Mouse (Mus musculus) ES-E14 (cell line): ENCODE results near the gene Srpk2. TPM values are rescaled to one million over a fixed set of nuclear protein-coding genes. Genes with fewer than 3 reads are reported as not detected.
"Not testable (repeated sequence)": the region's sequence is repeated elsewhere in the genome, so short reads cannot be mapped to it uniquely, and the experiment has no call there.

ENCODE experiments used
- DNase-seq: peaks from one replicate; pipeline ENCODE4 v3.0.0-alpha.2; 2013; ENCODE audit warnings: low read depth, low spot score
- H3K27ac ChIP-seq: 2 replicates; pipeline ENCODE4 v1.5.1; 2012; ENCODE audit warnings: low read depth, mild to moderate bottlenecking, low read length, moderate library complexity, mixed read lengths; ENCODE audit not compliant: poor library complexity, insufficient read depth, severe bottlenecking
- H3K36me3 ChIP-seq: 2 replicates; pipeline ENCODE4 v1.6.1; 2012; ENCODE audit warnings: mild to moderate bottlenecking, low read length, moderate library complexity, mixed read lengths; ENCODE audit not compliant: control insufficient read depth, poor library complexity, insufficient read depth, severe bottlenecking
- H3K4me1 ChIP-seq, 2 experiments: fragments of 150-350 bp in 1 of 2; sonication (generic) in 1 of 2; 2 replicates each; pipeline ENCODE4 v1.6.1; 2012; ENCODE audit warnings: low read length in 2 of 2, mild to moderate bottlenecking in 1 of 2, mixed read lengths in 1 of 2; ENCODE audit not compliant: control insufficient read depth in 2 of 2, insufficient read depth in 2 of 2, poor library complexity in 1 of 2
- H3K4me3 ChIP-seq, 2 experiments: fragments of 150-350 bp in 1 of 2; sonication (generic) in 1 of 2; 2 replicates each; pipeline ENCODE4 v1.5.1; 2012; ENCODE audit warnings: low read length in 2 of 2, low read depth in 1 of 2, mild to moderate bottlenecking in 1 of 2, mixed read lengths in 1 of 2; ENCODE audit not compliant: insufficient read depth in 1 of 2, poor library complexity in 1 of 2, severe bottlenecking in 1 of 2
- H3K9ac ChIP-seq: 2 replicates; pipeline ENCODE4 v1.6.1; 2012; ENCODE audit warnings: low read depth, mild to moderate bottlenecking, low read length, mixed read lengths; ENCODE audit not compliant: poor library complexity, insufficient read depth, severe bottlenecking
- H3K9me3 ChIP-seq: fragments of 150-350 bp; sonication (generic); 2 replicates; pipeline ENCODE4 v1.6.1; 2012; ENCODE audit warnings: low read depth, mild to moderate bottlenecking, low read length; ENCODE audit not compliant: control insufficient read depth, insufficient read depth
- CHD2 ChIP-seq: IDR thresholded peaks from 2 replicates; pipeline ENCODE4 v1.6.1; 2014; ENCODE audit warnings: mild to moderate bottlenecking, low read depth, low read length, inconsistent platforms
- HCFC1 ChIP-seq: IDR thresholded peaks from 2 replicates; pipeline ENCODE4 v1.6.1; 2012; ENCODE audit warnings: low read length, inconsistent platforms, borderline replicate concordance; ENCODE audit not compliant: insufficient read depth
- MAFK ChIP-seq: IDR thresholded peaks from 2 replicates; pipeline ENCODE4 v1.6.1; 2014; ENCODE audit warnings: mild to moderate bottlenecking, low read depth, low read length, inconsistent platforms; ENCODE audit not compliant: insufficient read depth
- ZC3H11A ChIP-seq: IDR thresholded peaks from 2 replicates; pipeline ENCODE4 v1.6.1; 2012; ENCODE audit warnings: low read depth, mild to moderate bottlenecking, inconsistent platforms, low read length, borderline replicate concordance
- ZNF384 ChIP-seq: IDR thresholded peaks from 2 replicates; pipeline ENCODE4 v1.6.1; 2012; ENCODE audit warnings: low read depth, low read length, inconsistent platforms
- in situ Hi-C, 2 experiments: fragments of 600-800 bp; cut with MboI; formaldehyde crosslinking; loops; one replicate each; pipeline ENCODE4 v1.15.1; 2025; ENCODE audit warnings: low sequenced_read_pairs in 2 of 2, inconsistent platforms in 1 of 2; ENCODE audit not compliant: unreplicated experiment in 2 of 2
- total RNA-seq: library from RNA; depleted of rRNA; stranded (reverse); fragments of 300-350 nt; gene quantifications from 2 replicates; pipeline ENCODE4 v1.2.3, GENCODE M21; 2012

The Srpk2 gene
- total RNA-seq, 1 experiment, result 23.3 TPM

GRCm38 (mm10) chr5:23473098-23473873, 211.1 kb downstream of the Srpk2 start:
- Histone ChIP-seq H3K4me1 (no peaks in the 10 kb centered on the region), H3K4me3 (no peak overlapping the region), H3K9me3 (no peaks in the 10 kb centered on the region), H3K9ac (no peak overlapping the region), H3K36me3 (peaks cover 3% of the 10 kb centered on the region; the same call in 1 of the 2 replicates), H3K27ac (no peak overlapping the region)
- in situ Hi-C loops, result no loop called here
- TF ChIP-seq ZC3H11A, result no peak
- DNase-seq, result no peak

- Histone ChIP-seq H3K36me3 (no peaks in the 10 kb centered on the region), H3K9ac (no peak overlapping the region), H3K9me3 (no peaks in the 10 kb centered on the region), H3K4me1 (no peaks in the 10 kb centered on the region), H3K4me3 (no peak overlapping the region), H3K27ac (no peak overlapping the region)
- in situ Hi-C loops, result no loop called here
- no peak for DNase-seq
- no peak for TF ChIP-seq CHD2
- no peak for TF ChIP-seq ZC3H11A
- TF ChIP-seq ZNF384, result no peak
- no peak for TF ChIP-seq MAFK
- no peak for TF ChIP-seq HCFC1
These were observed 217.9 kb downstream of the Srpk2 start for GRCm38 (mm10) chr5:23466546-23466945.

DNA sequence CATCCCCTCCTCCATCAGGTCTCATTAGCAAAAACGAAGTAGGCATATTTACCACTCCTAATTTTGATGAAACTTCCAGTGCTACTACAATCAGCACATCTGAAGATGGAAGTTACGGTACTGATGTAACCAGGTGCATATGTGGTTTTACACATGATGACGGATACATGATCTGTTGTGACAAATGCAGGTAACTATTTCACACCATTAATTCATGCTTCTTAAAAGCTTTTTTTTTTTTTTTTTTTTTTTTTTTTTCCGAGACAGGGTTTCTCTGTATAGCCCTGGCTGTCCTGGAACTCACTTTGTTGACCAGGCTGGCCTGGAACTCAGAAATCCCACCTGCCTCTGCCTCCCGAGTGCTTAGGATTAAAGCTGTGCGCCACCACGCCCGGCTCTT, 219.7 kb downstream of the Srpk2 start:
- Histone ChIP-seq H3K36me3 (no peaks in the 10 kb centered on the region), H3K4me1 (no peaks in the 10 kb centered on the region), H3K9ac (no peak overlapping the region), H3K4me3 (no peak overlapping the region), H3K9me3 (no peaks in the 10 kb centered on the region), H3K27ac (no peak overlapping the region)
- DNase-seq, result no peak
- in situ Hi-C loops, result no loop called here
- TF ChIP-seq HCFC1 (no peak), MAFK (no peak), ZC3H11A (no peak), ZNF384 (0 out of 2 replicates have a peak, but pooled peaks have one; percentile 44), CHD2 (no peak)

DNA sequence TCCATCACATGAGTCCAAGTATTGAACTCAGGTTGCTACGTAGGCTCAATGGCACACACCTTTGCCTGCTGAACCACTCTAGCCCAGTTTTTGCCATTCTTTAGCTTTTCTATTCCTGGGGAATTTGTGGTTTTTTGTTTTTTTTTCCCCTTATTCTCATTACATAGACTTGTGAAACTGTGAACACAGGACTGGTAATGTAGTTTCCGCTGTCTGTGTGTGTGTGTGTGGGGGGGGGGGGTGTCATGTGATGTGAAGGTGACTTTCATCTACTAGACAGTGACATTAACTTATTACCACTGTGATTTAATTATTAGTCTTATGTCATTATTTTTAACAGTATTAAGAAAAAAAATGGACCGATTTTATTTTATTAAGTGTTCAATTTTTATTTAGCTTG, 220.2 kb downstream of the Srpk2 start:
- no peak for DNase-seq
- H3K27ac ChIP-seq, result no peak overlapping the region
- in situ Hi-C loops, result no loop called here
- H3K4me1 ChIP-seq, result no peaks in the 10 kb centered on the region
- TF ChIP-seq ZC3H11A, result no peak
- TF ChIP-seq HCFC1, result no peak
- TF ChIP-seq CHD2, result no peak
- TF ChIP-seq MAFK, result no peak
- no peak for TF ChIP-seq ZNF384
- no peaks in the 10 kb centered on the region for H3K9me3 ChIP-seq
- H3K36me3 ChIP-seq, result no peaks in the 10 kb centered on the region
- H3K9ac ChIP-seq, result no peak overlapping the region
- no peak overlapping the region for H3K4me3 ChIP-seq

DNA sequence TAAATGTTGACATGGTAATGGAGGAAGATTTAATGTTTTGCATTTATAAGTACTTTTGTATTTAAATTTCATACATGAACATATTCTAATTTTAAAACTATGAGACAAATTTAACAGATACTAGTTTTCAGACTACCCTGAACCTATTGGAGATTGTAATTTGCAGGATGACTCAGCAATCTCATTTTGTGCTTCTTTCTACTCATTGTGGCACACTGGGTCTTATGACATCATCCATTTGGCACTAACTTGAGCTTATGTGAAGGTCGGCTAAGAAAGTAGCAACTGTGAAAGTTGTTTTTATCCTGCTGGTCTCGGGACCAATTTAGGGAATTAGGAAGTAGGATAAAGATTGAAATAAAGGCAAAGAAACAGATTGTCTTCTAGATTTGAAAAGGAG, 222.7 kb downstream of the Srpk2 start:
- Histone ChIP-seq H3K9me3 (no peaks in the 10 kb centered on the region), H3K9ac (no peak overlapping the region), H3K36me3 (no peaks in the 10 kb centered on the region; the same call in 1 of the 2 replicates), H3K4me3 (no peak overlapping the region), H3K27ac (no peak overlapping the region), H3K4me1 (no peaks in the 10 kb centered on the region)
- in situ Hi-C loops, result no loop called here
- no peak for DNase-seq
- no peak for TF ChIP-seq CHD2
- TF ChIP-seq MAFK, result peak; percentile 55; the same call in 1 of the 2 replicates

DNA sequence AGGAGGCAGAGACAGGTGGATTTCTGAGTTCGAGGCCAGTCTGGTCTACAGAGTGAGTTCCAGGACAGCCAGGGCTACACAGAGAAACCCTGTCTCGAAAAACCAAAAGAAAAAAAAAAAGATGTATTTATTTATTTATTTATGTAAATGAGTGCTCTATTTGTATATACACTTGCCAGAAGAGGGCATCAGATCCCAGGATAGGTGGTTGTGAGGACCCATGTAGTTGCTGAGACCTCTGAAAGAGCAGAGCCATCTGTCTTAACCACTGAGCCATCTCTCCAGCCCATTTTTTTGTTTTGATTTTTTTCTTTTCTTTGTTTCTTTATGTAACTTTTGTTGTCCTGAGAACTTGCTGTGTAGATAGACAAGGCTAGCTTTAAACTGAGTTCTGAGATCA, 230.9 kb downstream of the Srpk2 start:
- H3K4me3 ChIP-seq, H3K9ac ChIP-seq, in situ Hi-C loops, H3K27ac ChIP-seq, H3K36me3 ChIP-seq, H3K4me1 ChIP-seq, DNase-seq, H3K9me3 ChIP-seq: not testable (repeated sequence)
